Mouse (Mus musculus) MEL (cell line): ENCODE results near the gene Extl2. TPM values are rescaled to one million over a fixed set of nuclear protein-coding genes. Genes with fewer than 3 reads are reported as not detected.

Source experiments
- DNase-seq: peaks from one replicate; pipeline ENCODE4 v3.0.0; 2011; ENCODE audit warnings: low read depth, low spot score
- H3K27ac ChIP-seq: 2 replicates; pipeline ENCODE4 v1.5.1; 2012; ENCODE audit warnings: low read depth, mild to moderate bottlenecking, control low read depth, low read length, moderate library complexity; ENCODE audit not compliant: control insufficient read depth
- H3K27me3 ChIP-seq, 2 experiments: fragments of 150-350 bp in 1 of 2; sonication (generic) in 1 of 2; 2 replicates each; pipeline ENCODE4 v1.6.1; 2012; ENCODE audit warnings: low read length in 2 of 2, mild to moderate bottlenecking in 2 of 2, improper control_type of control experiment in 1 of 2, moderate library complexity in 1 of 2; ENCODE audit not compliant: insufficient read depth in 2 of 2, control insufficient read depth in 1 of 2
- H3K36me3 ChIP-seq, 2 experiments: 2 replicates each; pipeline ENCODE4 v1.6.1; 2012 to 2014; ENCODE audit warnings: low read length in 2 of 2, improper control_type of control experiment in 1 of 2, inconsistent platforms in 1 of 2, mild to moderate bottlenecking in 1 of 2; ENCODE audit not compliant: insufficient read depth in 2 of 2, control insufficient read depth in 1 of 2
- H3K4me1 ChIP-seq, 2 experiments: fragments of 150-350 bp in 1 of 2; sonication (generic) in 1 of 2; 2 replicates each; pipeline ENCODE4 v1.6.1; 2012; ENCODE audit warnings: low read length in 2 of 2, improper control_type of control experiment in 1 of 2, mild to moderate bottlenecking in 1 of 2; ENCODE audit not compliant: insufficient read depth in 2 of 2, control insufficient read depth in 1 of 2
- H3K4me3 ChIP-seq, 2 experiments: fragments of 150-350 bp in 1 of 2; sonication (generic) in 1 of 2; 2 replicates each; pipeline ENCODE4 v1.5.1; 2012; ENCODE audit warnings: low read depth in 2 of 2, low read length in 2 of 2, mild to moderate bottlenecking in 2 of 2, moderate library complexity in 2 of 2, control low read depth in 1 of 2, improper control_type of control experiment in 1 of 2; ENCODE audit not compliant: control insufficient read depth in 1 of 2, insufficient read depth in 1 of 2
- H3K79me2 ChIP-seq: 2 replicates; pipeline ENCODE4 v1.6.1; 2012; ENCODE audit warnings: mild to moderate bottlenecking, low read length, moderate library complexity; ENCODE audit not compliant: control insufficient read depth, poor library complexity, insufficient read depth
- H3K9ac ChIP-seq: 2 replicates; pipeline ENCODE4 v1.6.1; 2012; ENCODE audit warnings: low read depth, mild to moderate bottlenecking, control low read depth, low read length, moderate library complexity; ENCODE audit not compliant: control insufficient read depth, poor library complexity, severe bottlenecking
- H3K9me3 ChIP-seq: fragments of 150-350 bp; sonication (generic); replicated peaks from 2 replicates; pipeline ENCODE4 v1.6.1; 2012; ENCODE audit warnings: mild to moderate bottlenecking, low read length, improper control_type of control experiment, moderate library complexity; ENCODE audit not compliant: insufficient read depth
- BHLHE40 ChIP-seq: IDR thresholded peaks from 2 replicates; pipeline ENCODE4 v1.6.1; 2012; ENCODE audit warnings: low read depth, mild to moderate bottlenecking, inconsistent platforms, low read length, improper control_type of control experiment, borderline replicate concordance
- CHD1 ChIP-seq: IDR thresholded peaks from 2 replicates; pipeline ENCODE4 v1.6.1; 2012; ENCODE audit warnings: low read depth, mild to moderate bottlenecking, inconsistent platforms, low read length, improper control_type of control experiment
- CHD2 ChIP-seq: IDR thresholded peaks from 2 replicates; pipeline ENCODE4 v1.6.1; 2011; ENCODE audit warnings: low read length, improper control_type of control experiment
- E2F4 ChIP-seq: IDR thresholded peaks from 2 replicates; pipeline ENCODE4 v1.6.1; 2011; ENCODE audit warnings: low read depth, low read length, improper control_type of control experiment, borderline replicate concordance
- ETS1 ChIP-seq: IDR thresholded peaks from 2 replicates; pipeline ENCODE4 v1.6.1; 2012; ENCODE audit warnings: low read depth, mild to moderate bottlenecking, inconsistent platforms, low read length, improper control_type of control experiment, moderate library complexity
- JUND ChIP-seq: IDR thresholded peaks from 2 replicates; pipeline ENCODE4 v1.6.1; 2011; ENCODE audit warnings: low read depth, mild to moderate bottlenecking, improper control_type of control experiment, low read length
- KAT2A ChIP-seq: conservative IDR thresholded peaks from 2 replicates; pipeline ENCODE4 v1.6.1; 2012; ENCODE audit warnings: low read depth, low read length, improper control_type of control experiment, inconsistent platforms
- MAFK ChIP-seq: IDR thresholded peaks from 2 replicates; pipeline ENCODE4 v1.6.1; 2011; ENCODE audit warnings: low read depth, mild to moderate bottlenecking, low read length, improper control_type of control experiment, borderline replicate concordance
- MAX ChIP-seq: IDR thresholded peaks from 2 replicates; pipeline ENCODE4 v1.6.1; 2011; ENCODE audit warnings: low read length, improper control_type of control experiment
- MEF2A ChIP-seq: IDR thresholded peaks from 2 replicates; pipeline ENCODE4 v1.6.1; 2014; ENCODE audit warnings: low read depth, mild to moderate bottlenecking, inconsistent platforms, low read length, improper control_type of control experiment; ENCODE audit not compliant: poor library complexity, insufficient replicate concordance, severe bottlenecking; ENCODE audit errors: extremely low read depth
- MYB ChIP-seq: IDR thresholded peaks from 2 replicates; pipeline ENCODE4 v1.6.1; 2011; ENCODE audit warnings: mild to moderate bottlenecking, low read depth, low read length, improper control_type of control experiment
- MYC ChIP-seq: IDR thresholded peaks from 2 replicates; pipeline ENCODE4 v1.6.1; 2011; ENCODE audit warnings: low read depth, mild to moderate bottlenecking, low read length, improper control_type of control experiment, moderate library complexity
- NELFE ChIP-seq: IDR thresholded peaks from 2 replicates; pipeline ENCODE4 v1.6.1; 2011; ENCODE audit warnings: low read depth, low read length, improper control_type of control experiment
- POLR2A ChIP-seq, 2 experiments: IDR thresholded peaks; 2 replicates each; pipeline ENCODE4 v1.6.1; 2011 to 2012; ENCODE audit warnings: low read length in 2 of 2, mild to moderate bottlenecking in 2 of 2, control low read depth in 1 of 2, improper control_type of control experiment in 1 of 2, low read depth in 1 of 2, moderate library complexity in 1 of 2; ENCODE audit not compliant: control insufficient read depth in 1 of 2, insufficient read depth in 1 of 2, poor library complexity in 1 of 2
- POLR2AphosphoS5 ChIP-seq: IDR thresholded peaks from 2 replicates; pipeline ENCODE4 v1.6.1; 2012; ENCODE audit warnings: low read depth, borderline replicate concordance, mild to moderate bottlenecking, inconsistent platforms, low read length, moderate library complexity, mixed read lengths
- RCOR1 ChIP-seq: IDR thresholded peaks from 2 replicates; pipeline ENCODE4 v1.6.1; 2012; ENCODE audit warnings: low read depth, mild to moderate bottlenecking, inconsistent platforms, low read length, improper control_type of control experiment
- SIN3A ChIP-seq: IDR thresholded peaks from 2 replicates; pipeline ENCODE4 v1.6.1; 2012; ENCODE audit warnings: low read length, improper control_type of control experiment, inconsistent platforms
- TAL1 ChIP-seq: IDR thresholded peaks from 2 replicates; pipeline ENCODE4 v1.6.1; 2012; ENCODE audit warnings: mild to moderate bottlenecking, inconsistent platforms, low read length, moderate library complexity, mixed read lengths
- TBP ChIP-seq: IDR thresholded peaks from 2 replicates; pipeline ENCODE4 v1.8.0; 2011; ENCODE audit warnings: low read depth, low read length, improper control_type of control experiment
- TCF12 ChIP-seq: IDR thresholded peaks from 2 replicates; pipeline ENCODE4 v1.6.1; 2014; ENCODE audit warnings: low read depth, mild to moderate bottlenecking, inconsistent platforms, low read length, improper control_type of control experiment, moderate library complexity
- UBTF ChIP-seq: IDR thresholded peaks from 2 replicates; pipeline ENCODE4 v1.6.1; 2012; ENCODE audit warnings: low read depth, mild to moderate bottlenecking, inconsistent platforms, low read length, improper control_type of control experiment, moderate library complexity, borderline replicate concordance; ENCODE audit not compliant: insufficient read depth
- USF1 ChIP-seq: IDR thresholded peaks from 2 replicates; pipeline ENCODE4 v1.6.1; 2014; ENCODE audit warnings: low read depth, mild to moderate bottlenecking, inconsistent platforms, low read length, improper control_type of control experiment, moderate library complexity
- USF2 ChIP-seq, 2 experiments: IDR thresholded peaks; 2 replicates each; pipeline ENCODE4 v1.6.1; 2011 to 2012; ENCODE audit warnings: improper control_type of control experiment in 2 of 2, low read length in 2 of 2, borderline replicate concordance in 1 of 2, inconsistent platforms in 1 of 2, low read depth in 1 of 2, mild to moderate bottlenecking in 1 of 2; ENCODE audit not compliant: insufficient read depth in 1 of 2
- ZMIZ1 ChIP-seq: IDR thresholded peaks from 2 replicates; pipeline ENCODE4 v1.6.1; 2012; ENCODE audit warnings: low read depth, mild to moderate bottlenecking, inconsistent platforms, low read length, improper control_type of control experiment, moderate library complexity
- ZNF384 ChIP-seq: IDR thresholded peaks from 2 replicates; pipeline ENCODE4 v1.6.1; 2012; ENCODE audit warnings: low read depth, mild to moderate bottlenecking, inconsistent platforms, low read length, improper control_type of control experiment
- polyA plus RNA-seq, 2 experiments: library from polyadenylated mRNA; stranded (reverse) in 1 of 2; unstranded in 1 of 2; fragments of >175 nt in 1 of 2; fragments of >200 nt in 1 of 2; gene quantifications; 2 replicates each; pipeline versions ENCODE4 v1.2.1 to v1.2.4; 2012; ENCODE audit warnings: low replicate concordance in 2 of 2, low read depth in 1 of 2; ENCODE audit not compliant: insufficient read length in 2 of 2, insufficient read depth in 1 of 2, missing spikeins in 1 of 2
- total RNA-seq: library from RNA; depleted of rRNA; stranded (reverse); fragments of 300-350 nt; gene quantifications from 2 replicates; pipeline ENCODE4 v1.2.3, GENCODE M21; 2012

The Extl2 gene
- total and polyA plus RNA-seq, 3 experiments: 6.6 to 10.5 TPM; not detected in 1

GRCm38 (mm10) chr3:116024669-116025068, 17.4 kb downstream of the Extl2 start:
- Histone ChIP-seq H3K4me3 (no peak overlapping the region), H3K79me2 (no peaks in the 10 kb centered on the region), H3K4me1 (no peaks in the 10 kb centered on the region), H3K27me3 (no peaks in the 10 kb centered on the region), H3K27ac (no peak overlapping the region), H3K36me3 (no peaks in the 10 kb centered on the region), H3K9me3 (no peaks in the 10 kb centered on the region), H3K9ac (no peak overlapping the region)
- TF ChIP-seq TAL1: no peak
- no peak for TF ChIP-seq E2F4
- TF ChIP-seq SIN3A: no peak
- no peak for TF ChIP-seq CHD1
- no peak for TF ChIP-seq BHLHE40
- TF ChIP-seq KAT2A: no peak
- TF ChIP-seq CHD2: no peak
- no peak for TF ChIP-seq TBP
- TF ChIP-seq MAFK: no peak
- TF ChIP-seq MEF2A: no peak
- TF ChIP-seq JUND: no peak
- no peak for TF ChIP-seq ETS1
- TF ChIP-seq POLR2AphosphoS5: no peak
- no peak for TF ChIP-seq NELFE
- TF ChIP-seq USF2 (IDR thresholded peaks at IDR 0.05; ENCODE audit: borderline replicate concordance in 1 of 2, insufficient read depth in 1 of 2, low read depth in 1 of 2, low read length in 2 of 2): no peak
- no peak for TF ChIP-seq MYC
- no peak for TF ChIP-seq MAX
- no peak for TF ChIP-seq UBTF
- no peak for DNase-seq

GRCm38 (mm10) chr3:116025701-116026100, 18.4 kb downstream of the Extl2 start:
- no peaks in the 10 kb centered on the region for H3K27me3 ChIP-seq
- H3K9me3 ChIP-seq: no peaks in the 10 kb centered on the region
- TF ChIP-seq ZMIZ1 (no peak), CHD2 (no peak), JUND (no peak), TCF12 (no peak), MEF2A (no peak), ZNF384 (no peak), KAT2A (no peak), MAFK (no peak), MYB (no peak), USF1 (no peak), RCOR1 (no peak), BHLHE40 (no peak), POLR2A (IDR thresholded peaks at IDR 0.05; ENCODE audit: control insufficient read depth in 1 of 2, insufficient read depth in 1 of 2, low read depth in 1 of 2, low read length in 2 of 2, poor library complexity in 1 of 2) (no peak)
- no peaks in the 10 kb centered on the region for H3K36me3 ChIP-seq
- no peak overlapping the region for H3K4me3 ChIP-seq
- no peaks in the 10 kb centered on the region for H3K4me1 ChIP-seq
- no peak for DNase-seq
- no peak overlapping the region for H3K27ac ChIP-seq
- H3K79me2 ChIP-seq: no peaks in the 10 kb centered on the region
- H3K9ac ChIP-seq: no peak overlapping the region
